Mouse (Mus musculus): Measurements from ENCODE around the gene Net1.

GRCm38 (mm10) chr13:3877679-3878220 lies 40.3 kb downstream of the Net1 start:
- TF ChIP-seq CTCF (IDR thresholded peaks at IDR 0.05; ENCODE audit: low read depth, low read length), result no peak
- TF ChIP-seq POLR2A (IDR thresholded peaks at IDR 0.05; ENCODE audit: extremely low read depth, insufficient read depth, low read length), result no peak

Data from liver, adult 2 months (tissue).